Mouse (Mus musculus) WW6 (cell line): ENCODE data around the gene Mtus2.
"Not testable (repeated sequence)": the region's sequence is repeated elsewhere in the genome, so short reads cannot be mapped to it uniquely, and the experiment has no call there.

Experiments used
- DNase-seq: peaks from one replicate; pipeline ENCODE4 v3.0.0-alpha.2; 2013; ENCODE audit warnings: low read depth, low spot score

Gene Mtus2

GRCm38 (mm10) chr5:147956821-147957564, at the start of gene Mtus2:
Gene Mtus2 (plus strand): TSS chr5:147957320.
- DNase-seq, result no peak

DNA sequence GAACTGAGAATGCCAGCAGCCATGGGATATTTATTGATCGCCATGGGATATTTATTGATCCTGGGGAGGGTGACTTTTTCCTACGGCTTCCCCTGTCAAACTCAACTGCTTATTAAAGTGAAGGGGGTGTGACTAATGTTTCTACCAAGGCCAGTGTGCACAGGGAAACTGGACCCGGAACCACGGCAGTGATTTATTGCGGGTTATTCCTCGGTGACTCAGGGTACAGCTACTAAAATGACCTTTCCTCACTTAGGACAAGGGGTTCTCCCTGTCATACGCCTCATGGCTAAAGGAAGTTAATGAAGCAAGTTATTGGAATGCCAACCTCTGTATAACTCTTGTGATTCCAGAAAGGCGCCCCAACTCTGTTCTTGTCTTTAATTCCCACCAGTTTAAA, 49.3 kb upstream of the Mtus2 start:
- DNase-seq, result no peak

DNA sequence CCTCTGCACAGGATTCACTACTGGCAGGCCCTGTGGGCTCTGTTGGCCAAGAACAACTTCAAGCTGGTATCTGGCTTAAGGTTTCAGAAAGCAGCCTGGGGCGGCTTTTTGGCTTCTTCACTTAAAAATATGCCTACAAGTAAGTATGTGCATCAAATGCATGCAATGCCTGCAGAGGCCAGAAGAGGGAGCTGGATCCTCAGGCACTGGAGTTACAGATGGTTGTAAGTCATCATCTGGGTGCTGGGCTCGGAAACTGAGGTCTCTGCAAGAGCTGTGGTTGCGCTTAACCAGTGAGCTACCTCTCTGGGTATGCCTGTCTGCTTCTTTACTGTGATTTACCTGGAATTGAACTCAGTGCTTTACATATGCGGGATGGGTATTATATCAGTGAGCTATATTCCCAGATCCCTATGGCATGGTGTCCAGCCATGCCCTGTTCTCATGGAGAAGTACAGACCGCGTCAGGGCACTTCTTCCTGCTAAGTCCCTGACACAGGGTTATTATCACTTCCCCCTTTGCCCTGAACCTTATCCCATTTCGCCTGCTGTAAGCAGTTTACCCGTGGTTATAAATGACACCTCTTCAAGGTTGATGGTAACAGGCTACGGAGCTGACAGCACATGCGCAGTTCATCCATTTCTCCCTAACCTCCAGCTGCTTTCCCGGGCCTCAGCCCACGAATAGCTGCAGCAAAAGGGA, 46.2 kb upstream of the Mtus2 start:
- no peak for DNase-seq

- no peak for DNase-seq
Observed at GRCm38 (mm10) chr5:147911744-147912143, 45.4 kb upstream of the Mtus2 start.

DNA sequence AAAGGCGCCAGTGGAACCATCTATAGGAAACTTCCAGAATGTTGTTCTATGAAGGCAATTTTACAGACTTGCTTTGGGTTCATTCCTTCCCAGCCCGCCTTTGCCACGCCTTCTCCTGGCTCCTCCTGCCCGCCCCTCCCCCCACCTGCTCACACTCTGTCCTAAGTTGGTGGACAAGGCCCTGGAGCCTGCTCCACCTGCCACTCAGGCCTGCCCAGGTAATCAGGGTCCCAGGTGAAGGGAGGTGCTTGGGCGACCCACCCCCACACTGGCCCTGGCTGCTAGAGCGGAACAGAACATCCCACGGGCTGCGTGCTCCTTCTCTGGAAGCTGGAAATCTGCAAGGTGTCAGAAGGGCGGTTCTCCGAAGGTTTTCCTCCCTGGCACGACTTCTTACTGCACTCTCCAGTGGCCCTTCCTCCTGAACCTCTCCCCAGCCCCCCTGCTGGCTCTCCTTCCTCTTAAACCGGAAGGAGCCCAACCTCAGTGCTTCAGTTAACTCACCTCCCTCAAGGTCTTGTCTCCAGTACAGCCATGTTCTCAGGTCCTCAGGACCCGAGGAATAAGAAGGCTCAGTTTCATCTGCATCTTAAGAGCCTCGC, 43.8 kb upstream of the Mtus2 start:
- no peak for DNase-seq

- no peak for DNase-seq
Observed at GRCm38 (mm10) chr5:147915038-147915566, 42.0 kb upstream of the Mtus2 start.

DNA sequence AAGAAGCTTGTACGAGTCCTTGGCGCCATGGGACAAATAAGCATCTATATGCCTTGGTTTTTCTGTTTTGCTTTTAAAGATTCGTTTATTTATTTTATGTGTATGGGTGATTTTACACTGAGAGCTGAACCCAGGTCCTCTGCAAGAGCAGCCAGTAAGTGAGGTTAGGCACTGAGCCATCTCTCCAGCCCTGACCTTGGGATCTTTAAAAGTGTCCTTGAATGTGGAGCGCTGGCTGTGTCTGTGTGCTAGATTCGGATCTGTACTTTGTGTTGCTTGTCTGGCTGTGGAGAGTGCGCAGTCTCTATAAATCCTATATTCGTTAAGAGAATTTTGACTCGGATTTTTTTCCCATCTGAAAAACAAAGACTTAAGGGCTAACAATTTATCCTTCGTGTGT, 40.9 kb upstream of the Mtus2 start:
- DNase-seq, result no peak

- DNase-seq, result no peak
Observed at GRCm38 (mm10) chr5:147918044-147918846, 38.9 kb upstream of the Mtus2 start.

DNA sequence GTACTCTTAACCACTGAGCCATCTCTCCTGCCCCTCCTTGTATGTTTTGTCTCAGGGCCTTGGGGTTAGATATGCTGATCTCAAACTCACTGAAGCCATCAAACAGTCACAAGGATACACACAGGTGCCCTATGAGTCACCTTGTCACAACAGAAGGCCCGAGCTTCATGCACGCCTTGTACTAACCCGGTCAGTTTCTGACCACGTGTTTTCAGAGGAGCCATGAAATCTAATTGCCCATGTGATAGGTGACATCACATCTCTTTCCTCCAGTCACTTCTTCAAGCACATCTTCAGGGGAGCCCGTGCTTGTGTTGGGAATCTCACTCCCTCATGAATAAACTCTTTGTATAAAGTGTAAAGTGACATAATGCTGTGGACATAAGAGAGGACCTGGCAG, 32.5 kb upstream of the Mtus2 start:
- no peak for DNase-seq

GRCm38 (mm10) chr5:147925935-147926604, 31.1 kb upstream of the Mtus2 start:
- DNase-seq, result no peak

- no peak for DNase-seq
Observed at GRCm38 (mm10) chr5:147928668-147929497, 28.2 kb upstream of the Mtus2 start.

DNA sequence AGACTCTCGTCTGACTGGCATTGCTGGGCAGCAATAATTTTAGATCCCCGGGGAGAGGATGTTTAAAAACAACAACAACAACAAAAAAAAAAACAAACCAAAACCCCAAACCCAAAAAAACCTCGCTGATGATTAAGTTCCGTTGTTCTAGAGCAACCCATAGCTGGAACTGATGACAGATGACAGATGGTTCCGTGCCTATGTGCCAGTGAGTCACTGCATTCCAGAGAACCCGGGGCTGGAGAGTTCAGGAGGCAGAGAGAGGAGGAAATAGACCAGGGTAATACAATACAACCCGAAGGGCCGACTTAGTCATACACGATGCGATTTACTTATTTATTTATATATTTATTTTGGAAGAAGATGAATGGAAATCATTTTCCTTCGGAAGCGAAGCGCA, 22.0 kb upstream of the Mtus2 start:
- DNase-seq, result no peak

DNA sequence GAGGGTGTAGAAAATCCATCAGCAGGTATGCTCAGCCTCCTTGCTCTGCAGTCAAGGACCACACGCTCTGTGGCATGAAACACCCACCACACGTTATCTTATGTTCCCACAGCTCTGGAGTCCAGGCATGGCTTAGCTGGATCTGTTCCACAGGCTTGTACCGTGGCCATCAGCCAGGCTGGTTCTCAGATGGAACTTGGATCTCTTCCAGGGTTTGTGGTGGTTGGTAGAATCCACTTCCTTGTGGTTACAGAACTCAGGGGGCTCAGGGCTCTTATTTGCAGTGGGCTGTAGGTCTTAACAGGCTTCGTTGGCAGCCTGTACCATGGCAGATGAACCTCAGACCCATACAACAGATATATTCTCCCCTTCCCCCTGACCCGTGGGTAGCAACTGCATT, 17.9 kb upstream of the Mtus2 start:
- no peak for DNase-seq

DNA sequence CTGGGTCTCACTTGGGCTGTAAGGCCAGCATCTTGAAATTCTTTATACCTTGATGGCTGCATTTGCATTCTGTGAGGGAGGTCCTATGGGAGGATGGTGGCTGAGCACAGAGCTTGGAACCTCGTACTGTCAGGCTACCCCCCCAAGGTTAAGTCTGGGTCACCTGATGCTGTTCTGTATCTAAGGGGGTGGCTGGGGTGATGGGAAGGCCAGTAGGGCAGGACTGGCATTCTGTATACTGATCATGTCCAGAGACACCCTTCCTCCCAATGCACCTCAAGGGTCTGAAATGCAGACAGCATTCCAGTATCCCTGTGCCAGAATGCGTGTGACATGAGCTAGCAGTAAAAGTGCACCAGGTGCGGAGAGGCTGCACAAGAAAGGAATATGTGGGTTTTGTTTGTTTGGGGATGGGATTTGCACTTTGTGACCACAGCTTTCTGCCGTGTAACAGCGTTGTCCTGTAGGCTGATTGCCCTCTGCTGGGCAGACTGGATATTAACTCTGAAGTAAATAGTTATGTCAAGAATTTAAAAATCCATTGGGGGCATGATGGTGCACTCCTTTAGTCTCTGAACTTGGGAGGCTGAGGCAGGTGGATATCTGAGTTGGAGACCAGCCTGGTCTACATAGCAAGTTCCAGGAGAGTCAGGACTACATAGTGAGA, 12.0 kb upstream of the Mtus2 start:
- no peak for DNase-seq

DNA sequence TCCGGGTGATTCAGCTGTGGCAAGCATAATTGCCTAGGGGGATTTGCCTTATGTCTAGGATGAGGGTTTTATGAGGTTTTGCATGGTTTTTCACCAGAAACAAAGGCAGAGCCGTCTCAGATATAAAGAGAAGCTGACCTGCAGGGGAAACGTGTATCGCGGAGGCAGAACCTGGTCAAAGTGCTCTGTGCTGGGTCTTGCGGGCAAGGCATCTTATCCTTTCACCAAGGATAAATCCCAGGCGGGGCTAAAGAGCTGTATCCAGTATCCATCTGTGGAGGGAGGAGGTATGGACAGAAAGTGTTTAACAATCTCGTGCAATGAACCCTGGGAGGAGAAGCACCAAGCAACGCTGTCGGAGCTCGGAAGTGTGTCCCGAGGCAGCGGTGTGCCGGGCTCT, 7.2 kb upstream of the Mtus2 start:
- no peak for DNase-seq

DNA sequence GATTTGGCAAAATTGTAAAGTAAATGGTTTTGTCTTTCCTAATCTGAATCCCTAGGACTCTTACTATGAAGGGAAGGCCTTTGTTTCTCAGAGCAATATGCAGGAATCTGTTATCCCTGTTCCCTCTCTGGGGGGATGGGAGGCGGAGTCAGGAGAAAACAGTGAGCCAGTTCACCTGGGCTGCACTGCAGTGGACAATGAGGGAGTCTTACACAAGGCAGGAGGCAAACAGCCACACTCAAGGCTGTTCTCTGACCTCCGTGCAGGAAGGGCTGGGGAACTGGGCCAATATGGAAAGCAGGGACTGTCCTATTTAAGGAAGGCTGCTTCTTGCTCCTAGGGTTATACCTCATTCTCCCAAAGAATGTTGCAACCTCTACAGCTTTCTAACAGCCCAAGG, 5.4 kb upstream of the Mtus2 start:
- DNase-seq, result no peak

- not testable (repeated sequence) for DNase-seq
Observed at GRCm38 (mm10) chr5:147953181-147953580, 3.9 kb upstream of the Mtus2 start.

- no peak for DNase-seq
Observed at GRCm38 (mm10) chr5:147955671-147956070, 1.4 kb upstream of the Mtus2 start.

- no peak for DNase-seq
Observed at GRCm38 (mm10) chr5:147956421-147956820, 699 bp upstream of the Mtus2 start.
